Mouse (Mus musculus) bone marrow macrophage, adult 2 months (primary cell): Measurements from ENCODE around the gene R3hdm2.

Experiments
- CTCF ChIP-seq: IDR thresholded peaks from 2 replicates; pipeline ENCODE4 v1.5.1; 2012; ENCODE audit warnings: low read depth, mild to moderate bottlenecking, low read length, moderate library complexity
- POLR2A ChIP-seq: IDR thresholded peaks from 2 replicates; pipeline ENCODE4 v1.6.1; 2012; ENCODE audit warnings: mild to moderate bottlenecking, low read depth, low read length, borderline replicate concordance

DNA sequence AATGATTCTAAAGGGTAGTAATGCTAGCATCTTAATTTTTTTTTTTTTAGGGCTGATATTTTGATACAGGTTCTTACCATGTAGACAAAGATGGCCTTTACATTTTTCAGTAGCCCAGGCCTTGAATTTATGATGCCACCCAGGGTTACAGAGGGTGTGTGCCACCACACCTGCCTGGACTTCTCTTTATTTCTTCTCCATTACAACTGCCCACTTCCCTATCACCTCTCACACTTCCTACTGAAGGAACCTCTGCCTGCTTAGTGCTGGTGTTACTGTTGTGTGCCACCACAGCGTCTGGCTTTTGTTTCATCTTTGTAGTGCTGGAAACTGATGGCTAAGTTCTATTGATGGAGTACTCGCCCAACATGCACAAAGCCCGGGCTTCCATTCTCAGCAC lies 19.4 kb upstream of the R3hdm2 start:
- TF ChIP-seq CTCF (no peak), POLR2A (no peak)
